Mouse (Mus musculus) erythroblast, embryonic 14.5 days (primary cell): ENCODE data around the gene Glul.

Source experiments
- GATA1 ChIP-seq: IDR thresholded peaks from 2 replicates; pipeline ENCODE4 v1.6.1; 2012; ENCODE audit warnings: low read length, inconsistent platforms, mixed read lengths
- TAL1 ChIP-seq: IDR thresholded peaks from 3 replicates; pipeline ENCODE4 v1.6.1; 2012; ENCODE audit warnings: low read length, inconsistent platforms, mixed read lengths

DNA sequence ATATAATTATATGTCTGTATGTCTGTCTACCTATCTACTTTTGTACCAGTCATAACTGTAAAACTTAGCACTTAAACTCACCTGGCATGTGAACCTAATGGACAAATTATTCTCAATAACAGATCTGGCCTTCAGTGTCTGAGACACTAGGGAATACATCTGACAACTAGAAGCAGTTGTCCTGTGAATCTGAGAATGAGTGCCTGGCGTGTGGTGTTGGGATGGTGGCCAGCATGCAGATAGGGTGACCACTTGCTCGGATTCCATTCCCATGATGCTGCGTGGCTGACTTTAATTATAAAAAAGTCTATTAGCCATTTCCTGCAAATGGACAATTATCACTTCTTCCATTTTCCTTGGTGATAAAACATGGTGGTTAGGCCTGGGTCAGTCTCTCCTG, 6.1 kb downstream of the Glul start:
- TF ChIP-seq GATA1 (no peak), TAL1 (no peak)
